Mouse (Mus musculus): Measurements from ENCODE around the gene Pold1. TPM values are rescaled to one million over a fixed set of nuclear protein-coding genes. Genes with fewer than 3 reads are reported as not detected.

Gene Pold1
- polyA plus RNA-seq, 1 experiment from 2014 or later = 69.5 TPM

DNA sequence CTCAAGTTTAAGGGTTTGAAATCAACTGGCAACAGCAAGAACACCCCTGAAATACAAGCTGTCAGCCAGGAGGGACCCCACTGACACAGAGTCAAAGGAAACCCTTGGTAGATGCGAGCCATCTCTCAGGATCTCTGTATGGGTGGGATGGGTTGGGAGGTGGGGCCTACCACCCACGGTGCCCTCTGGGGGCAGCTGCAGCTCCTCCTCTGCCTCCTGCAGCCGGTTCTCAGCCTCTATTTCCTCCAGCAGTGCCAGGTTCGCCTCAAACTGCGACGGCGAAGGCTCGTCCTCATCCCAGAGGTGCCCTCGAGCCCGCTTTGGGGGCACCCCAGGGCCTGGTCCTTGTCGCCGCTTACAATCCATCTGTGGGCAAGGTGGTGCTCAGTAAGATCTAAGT, 5.6 kb downstream of the Pold1 start:
- Histone ChIP-seq H3K9me3 (ENCODE audit: control insufficient read depth, low read length) (no peaks in the 10 kb centered on the region), H3K27ac (ENCODE audit: low read depth, low read length) (no peak overlapping the region), H3K9ac (ENCODE audit: low read depth, low read length) (no peak overlapping the region), H3K4me3 (ENCODE audit: low read length) (no peak overlapping the region), H3K27me3 (ENCODE audit: control insufficient read depth, insufficient read depth, low read length) (no peaks in the 10 kb centered on the region), H3K4me1 (ENCODE audit: control insufficient read depth, insufficient read depth, low read length) (peaks cover 4% of the 10 kb centered on the region), H3K36me3 (ENCODE audit: control insufficient read depth, insufficient read depth, low read length) (peaks cover 48% of the 10 kb centered on the region), H3K4me2 (replicated peaks; ENCODE audit: low read depth, low read length) (no peak overlapping the region)
- no peak for ATAC-seq (ENCODE audit: low FRiP score, low TSS enrichment)
- 83% methylated on average over 12 of the region's 12 CpGs for WGBS

DNA sequence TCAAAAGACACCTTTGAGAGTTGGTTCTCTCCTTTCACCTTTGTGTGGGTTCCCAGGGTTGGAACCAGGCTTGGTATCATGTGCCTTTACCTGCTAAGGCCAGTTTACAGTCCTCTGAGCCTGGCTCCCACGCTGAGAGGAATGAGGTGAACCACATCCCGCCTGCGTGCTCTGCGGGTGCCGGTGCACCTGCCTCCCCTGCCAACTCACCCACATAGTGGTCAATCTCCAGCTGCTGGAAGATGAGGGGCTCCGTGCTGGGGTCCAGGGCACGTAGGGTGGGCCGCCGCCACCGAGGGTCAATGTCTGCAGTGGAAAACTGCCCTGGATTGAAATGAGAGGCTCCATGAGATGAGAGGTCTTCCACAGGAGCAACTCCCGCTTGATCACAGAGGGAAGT, 6.1 kb downstream of the Pold1 start:
- Histone ChIP-seq H3K27ac (ENCODE audit: low read depth, low read length) (no peak overlapping the region), H3K27me3 (ENCODE audit: control insufficient read depth, insufficient read depth, low read length) (no peaks in the 10 kb centered on the region), H3K9me3 (ENCODE audit: control insufficient read depth, low read length) (no peaks in the 10 kb centered on the region), H3K9ac (ENCODE audit: low read depth, low read length) (no peak overlapping the region), H3K36me3 (ENCODE audit: control insufficient read depth, insufficient read depth, low read length) (peaks cover 53% of the 10 kb centered on the region), H3K4me2 (replicated peaks; ENCODE audit: low read depth, low read length) (no peak overlapping the region), H3K4me3 (ENCODE audit: low read length) (no peak overlapping the region), H3K4me1 (ENCODE audit: control insufficient read depth, insufficient read depth, low read length) (peaks cover 2% of the 10 kb centered on the region)
- ATAC-seq (ENCODE audit: low FRiP score, low TSS enrichment) = no peak
- WGBS = 94% methylated on average over 11 of the region's 11 CpGs

DNA sequence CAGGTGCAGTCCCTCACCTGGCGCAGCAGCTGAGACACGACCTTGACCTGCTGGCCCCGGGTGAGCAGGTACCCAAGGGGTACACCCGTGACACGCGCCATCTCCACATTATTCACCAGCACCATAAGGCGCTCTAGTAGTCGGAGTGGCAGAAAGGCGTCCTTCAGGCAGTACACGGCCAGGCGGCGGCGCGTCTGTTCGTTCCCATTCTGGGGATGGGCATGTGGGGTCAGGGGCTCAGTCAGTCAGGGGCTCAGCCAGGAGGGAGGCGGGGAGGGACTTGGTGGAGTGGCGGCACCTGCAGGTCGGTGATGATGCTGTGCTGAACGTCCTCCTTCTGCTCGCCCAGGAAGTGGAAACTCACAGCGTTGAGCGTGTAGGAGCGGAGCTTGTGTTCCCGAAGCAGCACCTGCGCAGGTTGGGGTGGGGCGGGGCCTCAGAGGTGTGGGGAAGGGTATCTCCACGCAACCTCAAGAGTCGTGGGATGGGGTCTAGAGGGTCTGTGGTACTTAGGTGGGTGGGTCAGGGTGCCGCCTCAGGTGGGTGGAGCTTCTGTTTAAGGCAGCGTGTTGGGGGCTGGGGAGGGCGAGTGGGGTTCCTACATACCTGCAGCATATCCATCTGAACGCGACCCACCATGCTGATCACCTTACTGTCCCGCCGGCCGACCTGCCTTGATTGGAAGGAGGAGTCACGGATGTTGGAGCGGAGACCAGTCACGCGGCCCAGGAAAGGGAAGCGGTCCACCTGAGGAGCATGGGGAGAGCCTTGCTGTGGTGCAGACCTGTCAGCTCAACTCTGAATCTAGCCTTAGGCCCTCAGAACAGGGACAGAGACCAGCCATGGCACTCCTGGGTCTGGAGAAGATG, 9.7 kb downstream of the Pold1 start:
- Histone ChIP-seq H3K4me1 (ENCODE audit: control insufficient read depth, insufficient read depth, low read length) (no peaks in the 10 kb centered on the region), H3K27ac (ENCODE audit: low read depth, low read length) (no peak overlapping the region), H3K27me3 (ENCODE audit: control insufficient read depth, insufficient read depth, low read length) (no peaks in the 10 kb centered on the region), H3K9me3 (ENCODE audit: control insufficient read depth, low read length) (no peaks in the 10 kb centered on the region), H3K9ac (ENCODE audit: low read depth, low read length) (no peak overlapping the region), H3K4me2 (replicated peaks; ENCODE audit: low read depth, low read length) (no peak overlapping the region), H3K4me3 (ENCODE audit: low read length) (no peak overlapping the region), H3K36me3 (ENCODE audit: control insufficient read depth, insufficient read depth, low read length) (peaks cover 88% of the 10 kb centered on the region)
- WGBS = 92% methylated on average over 41 of the region's 41 CpGs
- ATAC-seq (ENCODE audit: low FRiP score, low TSS enrichment) = no peak

DNA sequence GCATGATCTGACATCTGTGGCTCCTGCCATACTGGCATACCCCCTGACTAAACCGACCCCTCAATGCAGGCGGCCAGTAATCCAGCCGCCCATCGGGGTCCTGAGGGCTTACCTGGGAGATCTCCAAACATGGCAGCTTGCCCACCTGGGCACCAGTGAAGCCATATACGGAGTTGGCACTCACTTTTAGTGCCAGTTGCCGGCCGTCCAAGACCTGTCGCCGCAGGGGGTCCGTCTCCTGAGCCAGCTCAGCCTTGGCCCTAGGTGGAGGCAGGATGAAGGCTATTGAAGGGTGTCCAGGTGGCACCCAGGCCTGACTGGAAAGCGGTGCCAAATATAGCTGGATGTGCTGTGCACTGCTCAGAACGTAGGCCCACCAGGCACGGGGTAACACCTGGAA, 11.2 kb downstream of the Pold1 start:
- 92% methylated on average over 13 of the region's 13 CpGs for WGBS
- H3K9ac ChIP-seq (ENCODE audit: low read depth, low read length) = no peak overlapping the region
- H3K4me1 ChIP-seq (ENCODE audit: control insufficient read depth, insufficient read depth, low read length) = no peaks in the 10 kb centered on the region
- H3K27ac ChIP-seq (ENCODE audit: low read depth, low read length) = no peak overlapping the region
- peaks cover 95% of the 10 kb centered on the region for H3K36me3 ChIP-seq (ENCODE audit: control insufficient read depth, insufficient read depth, low read length)
- no peaks in the 10 kb centered on the region for H3K9me3 ChIP-seq (ENCODE audit: control insufficient read depth, low read length)
- ATAC-seq (ENCODE audit: low FRiP score, low TSS enrichment) = no peak
- H3K27me3 ChIP-seq (ENCODE audit: control insufficient read depth, insufficient read depth, low read length) = no peaks in the 10 kb centered on the region
- H3K4me2 ChIP-seq (replicated peaks; ENCODE audit: low read depth, low read length) = no peak overlapping the region
- H3K4me3 ChIP-seq (ENCODE audit: low read length) = no peak overlapping the region

DNA sequence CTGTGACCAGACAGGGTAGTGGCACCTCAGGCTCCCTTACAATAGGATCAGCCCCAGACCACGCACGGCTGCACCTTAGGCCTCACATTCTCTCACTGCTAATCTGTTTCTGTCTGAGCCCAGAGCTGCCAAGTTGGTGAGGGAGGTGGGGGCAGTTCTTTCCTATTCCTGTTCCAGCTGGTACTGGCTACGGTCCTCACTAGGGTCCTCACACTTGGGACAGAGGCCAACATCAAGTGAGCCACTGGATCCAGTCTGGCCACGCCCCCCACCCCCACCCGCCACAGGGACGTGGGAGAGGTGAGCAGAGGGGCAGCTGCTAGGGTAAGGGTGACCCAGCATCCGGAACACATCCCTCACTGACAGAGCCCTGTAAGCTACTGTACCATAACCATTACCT, 11.6 kb downstream of the Pold1 start:
- WGBS = 71% methylated on average over 7 of the region's 7 CpGs
- ATAC-seq (ENCODE audit: low FRiP score, low TSS enrichment) = no peak
- H3K27me3 ChIP-seq (ENCODE audit: control insufficient read depth, insufficient read depth, low read length) = no peaks in the 10 kb centered on the region
- H3K4me1 ChIP-seq (ENCODE audit: control insufficient read depth, insufficient read depth, low read length) = no peaks in the 10 kb centered on the region
- no peak overlapping the region for H3K27ac ChIP-seq (ENCODE audit: low read depth, low read length)
- H3K9ac ChIP-seq (ENCODE audit: low read depth, low read length) = no peak overlapping the region
- no peaks in the 10 kb centered on the region for H3K9me3 ChIP-seq (ENCODE audit: control insufficient read depth, low read length)
- no peak overlapping the region for H3K4me3 ChIP-seq (ENCODE audit: low read length)
- peaks cover 92% of the 10 kb centered on the region for H3K36me3 ChIP-seq (ENCODE audit: control insufficient read depth, insufficient read depth, low read length)
- no peak overlapping the region for H3K4me2 ChIP-seq (replicated peaks; ENCODE audit: low read depth, low read length)

DNA sequence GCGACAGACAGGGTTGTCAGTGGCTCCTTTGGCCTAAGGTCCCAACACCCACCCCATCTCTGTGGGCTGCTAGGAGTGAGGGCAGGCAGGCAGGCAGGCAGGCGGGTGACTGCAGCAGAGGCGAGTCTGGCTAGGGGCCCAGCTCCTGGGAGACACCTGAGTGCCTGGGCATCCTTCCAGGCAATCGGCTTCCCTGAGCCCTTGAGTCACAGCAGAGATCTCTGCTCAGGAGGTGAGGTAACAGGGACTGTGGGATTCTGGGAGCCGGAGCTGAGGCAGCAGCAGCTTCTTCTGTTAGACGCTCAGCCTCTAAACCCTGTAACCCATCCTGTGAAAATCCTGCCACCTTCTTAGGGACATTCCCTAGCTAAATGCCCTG, 12.1 kb downstream of the Pold1 start:
- WGBS = 96% methylated on average over 6 of the region's 6 CpGs
- Histone ChIP-seq H3K4me3 (ENCODE audit: low read length) (no peak overlapping the region), H3K9me3 (ENCODE audit: control insufficient read depth, low read length) (no peaks in the 10 kb centered on the region), H3K4me1 (ENCODE audit: control insufficient read depth, insufficient read depth, low read length) (no peaks in the 10 kb centered on the region), H3K27ac (ENCODE audit: low read depth, low read length) (no peak overlapping the region), H3K4me2 (replicated peaks; ENCODE audit: low read depth, low read length) (no peak overlapping the region), H3K27me3 (ENCODE audit: control insufficient read depth, insufficient read depth, low read length) (no peaks in the 10 kb centered on the region), H3K9ac (ENCODE audit: low read depth, low read length) (no peak overlapping the region), H3K36me3 (ENCODE audit: control insufficient read depth, insufficient read depth, low read length) (peaks cover 88% of the 10 kb centered on the region)
- no peak for ATAC-seq (ENCODE audit: low FRiP score, low TSS enrichment)

DNA sequence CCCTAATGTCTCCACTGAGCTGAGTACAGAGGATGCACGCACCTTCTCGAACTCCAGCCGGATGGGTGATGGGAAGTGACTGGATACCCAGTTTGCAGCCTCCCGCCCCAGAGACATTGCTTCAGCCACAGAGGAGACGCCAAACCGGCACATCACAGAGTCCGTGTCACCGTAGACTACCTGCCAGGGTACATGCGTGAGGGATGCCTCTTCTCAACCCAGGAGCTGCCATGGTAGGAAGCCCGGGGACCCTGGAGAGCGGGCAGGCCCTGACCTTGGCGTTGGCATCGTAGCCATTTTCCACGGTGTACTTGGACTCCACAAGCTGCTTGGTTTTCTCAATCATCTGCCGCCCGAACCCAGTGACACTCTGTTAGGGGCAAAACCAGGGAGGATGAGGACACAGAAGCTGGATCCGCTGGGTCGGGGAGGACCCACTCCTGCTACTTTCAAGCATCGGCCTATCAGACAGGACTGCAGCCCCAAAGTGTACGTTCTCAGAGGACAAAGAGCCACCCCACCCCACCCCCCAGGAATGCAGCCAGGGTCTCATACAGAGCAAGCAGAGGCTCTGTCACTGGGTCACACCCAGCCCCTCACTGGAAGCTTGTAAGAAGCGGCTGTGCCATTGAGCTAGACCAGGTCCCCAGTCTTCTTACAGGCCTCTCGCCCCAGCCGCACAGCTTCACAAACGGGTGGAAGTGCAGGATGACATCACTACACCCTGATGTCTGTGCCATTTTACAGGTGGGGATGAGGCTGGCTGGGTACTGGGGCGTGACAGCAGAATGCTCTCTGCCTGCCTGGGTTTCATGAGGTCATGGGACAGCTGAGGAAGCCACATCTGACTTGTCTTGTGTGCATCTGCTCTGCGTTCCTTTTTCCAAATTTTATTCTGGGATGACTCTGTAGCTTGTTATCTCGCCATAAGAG, 12.7 kb downstream of the Pold1 start:
- WGBS = 89% methylated on average over 27 of the region's 27 CpGs
- Histone ChIP-seq H3K9me3 (ENCODE audit: control insufficient read depth, low read length) (no peaks in the 10 kb centered on the region), H3K9ac (ENCODE audit: low read depth, low read length) (no peak overlapping the region), H3K4me1 (ENCODE audit: control insufficient read depth, insufficient read depth, low read length) (no peaks in the 10 kb centered on the region), H3K4me3 (ENCODE audit: low read length) (no peak overlapping the region), H3K4me2 (replicated peaks; ENCODE audit: low read depth, low read length) (no peak overlapping the region), H3K27ac (ENCODE audit: low read depth, low read length) (no peak overlapping the region), H3K36me3 (ENCODE audit: control insufficient read depth, insufficient read depth, low read length) (peaks cover 82% of the 10 kb centered on the region), H3K27me3 (ENCODE audit: control insufficient read depth, insufficient read depth, low read length) (no peaks in the 10 kb centered on the region)
- ATAC-seq (ENCODE audit: low FRiP score, low TSS enrichment) = no peak

DNA sequence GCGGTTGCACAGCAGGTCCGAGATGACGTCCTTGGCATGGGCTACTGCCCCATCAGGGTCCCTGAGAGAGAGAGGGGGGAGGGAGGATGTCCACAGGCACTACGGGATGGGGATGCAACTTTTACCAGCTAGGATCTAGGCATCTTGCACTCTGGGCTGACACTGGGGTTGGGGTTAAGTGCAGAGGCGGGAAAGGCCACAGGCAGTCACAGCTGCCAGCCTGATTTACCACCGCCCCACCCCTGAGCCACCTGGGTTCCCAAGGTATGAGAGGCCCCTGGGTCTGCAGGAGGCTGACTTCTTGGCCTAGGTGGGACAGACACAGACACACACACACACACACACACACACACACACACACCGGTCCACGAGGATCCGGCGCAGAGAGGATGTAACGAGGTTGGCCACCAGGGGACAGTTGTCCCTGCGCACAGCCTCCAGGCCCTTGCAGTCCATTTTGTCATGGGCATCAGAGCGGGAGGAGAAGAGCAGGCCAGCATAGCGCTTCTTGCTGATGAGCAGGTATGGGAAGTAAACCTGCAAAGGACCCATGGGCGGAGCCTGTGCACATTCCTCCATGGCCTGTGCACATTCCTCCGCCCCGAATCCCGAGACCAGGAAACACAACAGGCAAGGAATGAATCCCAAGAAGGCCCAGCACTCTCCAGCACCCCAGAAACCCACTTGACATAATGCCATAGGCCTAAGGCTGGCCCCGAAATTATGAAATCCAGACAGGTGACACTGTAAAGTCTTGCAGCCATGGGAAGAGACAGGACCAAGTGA, 13.8 kb downstream of the Pold1 start:
- Histone ChIP-seq H3K4me1 (ENCODE audit: control insufficient read depth, insufficient read depth, low read length) (no peaks in the 10 kb centered on the region), H3K27ac (ENCODE audit: low read depth, low read length) (no peak overlapping the region), H3K9ac (ENCODE audit: low read depth, low read length) (no peak overlapping the region), H3K9me3 (ENCODE audit: control insufficient read depth, low read length) (no peaks in the 10 kb centered on the region), H3K27me3 (ENCODE audit: control insufficient read depth, insufficient read depth, low read length) (no peaks in the 10 kb centered on the region), H3K4me3 (ENCODE audit: low read length) (no peak overlapping the region), H3K36me3 (ENCODE audit: control insufficient read depth, insufficient read depth, low read length) (peaks cover 72% of the 10 kb centered on the region), H3K4me2 (replicated peaks; ENCODE audit: low read depth, low read length) (no peak overlapping the region)
- WGBS = 84% methylated on average over 18 of the region's 19 CpGs
- no peak for ATAC-seq (ENCODE audit: low FRiP score, low TSS enrichment)

All from kidney, embryonic 14.5 days (tissue).